21 mouse cellular contexts compared by ENCODE assay signal in genomic region chr16:38962695-38963094, GRCm38 (mm10).
A peak's percentile ranks its signal among the peaks of the same experiment; 100 is the strongest.
DNase-seq lines count a peak whose midpoint lies in the region; TF ChIP-seq lines count a peak whose summit lies in the region.
"Had no signal": no experiment of that assay in that cellular context is flagged by ENCODE, and none has a peak within 500 bp of the region (broad histone marks: within the 10 kb centered on the region; RNA-seq: fewer than 3 reads in every experiment).

No protein-coding gene starts in this region.

- peak; percentile 38 to 43 for DNase-seq in frontal cortex, postnatal 14 days (ENCODE audit: low spot score in 2 of 2)
- DNase-seq in frontal cortex, postnatal 10 days (ENCODE audit: low spot score in 2 of 2) = no peak
- peak; percentile 68 to 70 for DNase-seq in right cerebral cortex, adult 2 months (ENCODE audit: low spot score in 2 of 2)
- DNase-seq in right cerebral cortex, postnatal 25 days = no peak
- DNase-seq in left cerebral cortex, postnatal 14 days (ENCODE audit: low spot score in 2 of 2) = peak; percentile 59 to 64
- DNase-seq in telencephalon, adult 2 months (ENCODE audit: low read depth, low spot score) = peak; percentile 64
- no peak for DNase-seq in cerebellum, adult 2 months
- no peak for DNase-seq in lung, adult 18-20 months
- DNase-seq: adrenal gland, postnatal 36 days; cerebellum, adult 9-11 months; gastrocnemius, postnatal 36 days; heart, postnatal 10 days; liver, postnatal 0 days; retina, postnatal 1 day; thymus, postnatal 4 days had no signal

- no peak for TF ChIP-seq CTCF in cerebellum, adult 2 months (IDR thresholded peaks at IDR 0.05; ENCODE audit: borderline replicate concordance, insufficient read depth, low read depth, low read length)

- no peak for TF ChIP-seq POLR2A in cerebellum, adult 2 months (IDR thresholded peaks at IDR 0.05; ENCODE audit: borderline replicate concordance, insufficient read depth, low read length)

- 81% methylated on average over 9 of the region's 9 CpGs for WGBS in cerebellum, adult 2 months

- H3K27me3 ChIP-seq in cerebellum, adult 2 months (ENCODE audit: control insufficient read depth, insufficient read depth, low read length) = no peaks in the 10 kb centered on the region
- H3K27me3 ChIP-seq: hindbrain, embryonic 15.5 days; kidney, embryonic 15.5 days; limb, embryonic 15.5 days; neural tube, embryonic 15.5 days; Patski had no signal

- intact Hi-C loops in left cerebral cortex, postnatal 14 days (cut with DNase I) = no loop called here

- no peak overlapping the region for H3K27ac ChIP-seq in cerebellum, adult 2 months (ENCODE audit: insufficient read depth, low read length)
- H3K27ac ChIP-seq: heart, embryonic 10.5 days; hindbrain, embryonic 15.5 days; kidney, embryonic 15.5 days; limb, embryonic 15.5 days; neural tube, embryonic 15.5 days had no signal

- no peaks in the 10 kb centered on the region; the same call in 1 of the 2 replicates for H3K4me1 ChIP-seq in cerebellum, adult 2 months (ENCODE audit: control insufficient read depth, insufficient read depth, low read length)
- H3K4me1 ChIP-seq: kidney, embryonic 15.5 days; limb, embryonic 15.5 days had no signal

- no peak overlapping the region for H3K4me3 ChIP-seq in cerebellum, adult 2 months (replicated peaks; ENCODE audit: insufficient read depth, low read depth, low read length)
- H3K4me3 ChIP-seq: heart, embryonic 10.5 days; hindbrain, embryonic 15.5 days; kidney, embryonic 15.5 days; limb, embryonic 15.5 days; neural tube, embryonic 15.5 days had no signal

Comparison
In these comparisons a context has a peak if more than half of its experiments do, and no peak if none do; other contexts are left out.
1. DNase-seq: peak in frontal cortex, postnatal 14 days (2 of 2), right cerebral cortex, adult 2 months (2 of 2), left cerebral cortex, postnatal 14 days (2 of 2) and telencephalon, adult 2 months (single experiment); none in frontal cortex, postnatal 10 days (0 of 2), right cerebral cortex, postnatal 25 days (single experiment), cerebellum, adult 2 months (0 of 2) and lung, adult 18-20 months (0 of 2).